ENCODE assay signal across 15 mouse cellular contexts in genomic region chr1:87722081-87722480, GRCm38 (mm10). TPM values are rescaled to one million over a fixed set of nuclear protein-coding genes. Genes with fewer than 3 reads are reported as not detected.
DNase-seq lines count a peak whose midpoint lies in the region; ATAC-seq and TF ChIP-seq lines count a peak whose summit lies in the region.
"Had no signal": no experiment of that assay in that cellular context is flagged by ENCODE, and none has a peak within 500 bp of the region (broad histone marks: within the 10 kb centered on the region; RNA-seq: fewer than 3 reads in every experiment).

No protein-coding gene starts in this region.

- TF ChIP-seq POLR2A in myocyte (IDR thresholded peaks at IDR 0.05; ENCODE audit: insufficient read length, low read depth): no peak

- CTCF ChIA-PET in Patski (lab: Charles Lee): interaction anchor here (0.9 to 2.8 kb wide), 5 partner anchors 116 to 274 kb away, joined by 3 to 16 read pairs (median 3); no protein-coding TSS in a partner anchor

- H3K27me3 ChIP-seq in Patski (no peaks in the 10 kb centered on the region), myocyte (ENCODE audit: control insufficient read depth, insufficient read depth, insufficient read length) (peaks cover 5% of the 10 kb centered on the region)
- H3K27me3 ChIP-seq: embryonic facial prominence, embryonic 12.5 days; embryonic facial prominence, embryonic 15.5 days; heart, embryonic 12.5 days; heart, embryonic 15.5 days; hindbrain, embryonic 13.5 days had no signal

- no peak overlapping the region for H3K4me3 ChIP-seq in left cerebral cortex, adult 2 months
- H3K4me3 ChIP-seq in myocyte: no peak overlapping the region
- H3K4me3 ChIP-seq: embryonic facial prominence, embryonic 12.5 days; embryonic facial prominence, embryonic 15.5 days; heart, embryonic 12.5 days; heart, embryonic 15.5 days; hindbrain, embryonic 10.5 days; hindbrain, embryonic 13.5 days had no signal

- H3K79me2 ChIP-seq in myocyte (ENCODE audit: control insufficient read depth, insufficient read depth): no peaks in the 10 kb centered on the region

- H3K27ac ChIP-seq in left cerebral cortex, adult 2 months: peak overlapping the region; percentile 24; the same call in 1 of the 2 replicates
- H3K27ac ChIP-seq: embryonic facial prominence, embryonic 12.5 days; embryonic facial prominence, embryonic 15.5 days; heart, embryonic 15.5 days; hindbrain, embryonic 10.5 days; hindbrain, embryonic 13.5 days had no signal

- in situ Hi-C loops in Patski (cut with MboI; ENCODE audit: low pct_unique_long_range_greater_than_20kb): no loop called here

- H3ac ChIP-seq in myocyte (ENCODE audit: control insufficient read depth, insufficient read length): no peak overlapping the region

- H3K36me3 ChIP-seq in myocyte (ENCODE audit: control insufficient read depth, insufficient read depth): no peaks in the 10 kb centered on the region
- H3K36me3 ChIP-seq: embryonic facial prominence, embryonic 12.5 days; embryonic facial prominence, embryonic 15.5 days; heart, embryonic 12.5 days; heart, embryonic 15.5 days; hindbrain, embryonic 10.5 days; hindbrain, embryonic 13.5 days had no signal

- ATAC-seq in Patski: no peak
- ATAC-seq: forebrain, embryonic 14.5 days; intestine, embryonic 16.5 days had no signal

- no peak for DNase-seq in left cerebral cortex, adult 2 months (ENCODE audit: extremely low spot score in 1 of 2, low spot score in 2 of 2)
- DNase-seq in left cerebral cortex, adult 11 months (ENCODE audit: low spot score): no peak
- DNase-seq in 3T3-L1 (ENCODE audit: low read depth, low spot score) (peak; percentile 56), Patski (ENCODE audit: low read depth, low spot score) (peak; percentile 7)
- no peak for DNase-seq in cerebellum, postnatal 25 days
- no peak for DNase-seq in adrenal gland, postnatal 25 days

- intact Hi-C loops in left cerebral cortex, adult 2 months (cut with DNase I): loop anchor here (5.0 to 10.0 kb wide), 7 partner anchors 40 to 1867 kb away; no protein-coding TSS in a partner anchor

- TF ChIP-seq CTCF in left cerebral cortex, adult 2 months (IDR thresholded peaks at IDR 0.05): no peak
- TF ChIP-seq CTCF in Patski (IDR thresholded peaks at IDR 0.05): no peak

- POLR2A ChIA-PET in Patski (lab: Charles Lee): no interaction called here

- H3K4me2 ChIP-seq in myocyte (ENCODE audit: low read depth): peak overlapping the region; percentile 46
- H3K4me2 ChIP-seq: embryonic facial prominence, embryonic 12.5 days; heart, embryonic 12.5 days; heart, embryonic 15.5 days; hindbrain, embryonic 13.5 days had no signal

TF ChIP-seq in myocyte, 11 proteins besides CTCF, POLR2A, EP300 and RAD21:
- TF ChIP-seq REST (IDR thresholded peaks at IDR 0.05; ENCODE audit: insufficient read depth, insufficient read length): no peak
- TF ChIP-seq SRF (IDR thresholded peaks at IDR 0.05; ENCODE audit: control insufficient read depth, insufficient read length, low read depth): no peak
- TF ChIP-seq MAX (IDR thresholded peaks at IDR 0.05; ENCODE audit: low read depth): no peak
- no peak for TF ChIP-seq MYOD1 (IDR thresholded peaks at IDR 0.05; ENCODE audit: control insufficient read depth in 1 of 3, insufficient read length in 2 of 3, low read depth in 2 of 3)
- no peak for TF ChIP-seq MYOG (IDR thresholded peaks at IDR 0.05; ENCODE audit: control insufficient read depth in 1 of 3, insufficient read depth in 1 of 3, insufficient read length in 2 of 3, low read depth in 2 of 3)
- TF ChIP-seq E2F4 (IDR thresholded peaks at IDR 0.05; ENCODE audit: insufficient read depth): no peak
- no peak for TF ChIP-seq POLR2AphosphoS2 (IDR thresholded peaks at IDR 0.05; ENCODE audit: insufficient read length, low read depth)
- no peak for TF ChIP-seq CEBPB (IDR thresholded peaks at IDR 0.05; ENCODE audit: insufficient read depth, poor library complexity, severe bottlenecking)
- TF ChIP-seq USF1 (IDR thresholded peaks at IDR 0.05; ENCODE audit: low read depth): no peak
- no peak for TF ChIP-seq TCF12 (IDR thresholded peaks at IDR 0.05; ENCODE audit: insufficient read depth, poor library complexity, severe bottlenecking)
- TF ChIP-seq TCF3 (IDR thresholded peaks at IDR 0.05; ENCODE audit: insufficient read length, low read depth): no peak

RNA-seq across cellular contexts. Expression of gene Atg16l1, which starts 33.6 kb away (rescaled TPM):
- 10 to 100 TPM; 69.1 to 69.5 TPM for total RNA-seq in left cerebral cortex, adult 2 months (2021)
- polyA plus RNA-seq in Patski (2021) (39.7 TPM), myocyte (2012; fragmentation: generic; extraction: Trizol) (21.8 TPM)
- 31.7 and 39.0 TPM in 2 replicates for total RNA-seq in adrenal gland, postnatal 25 days (2021)

Comparison
In these comparisons a context has a peak if more than half of its experiments do, and no peak if none do; other contexts are left out.
1. DNase-seq: peak in 3T3-L1 (single experiment) and Patski (single experiment); none in left cerebral cortex, adult 2 months (0 of 2), left cerebral cortex, adult 11 months (single experiment), cerebellum, postnatal 25 days (0 of 2) and adrenal gland, postnatal 25 days (single experiment).